Mouse (Mus musculus): ENCODE results near the gene 1700029I15Rik. TPM values are rescaled to one million over a fixed set of nuclear protein-coding genes. Genes with fewer than 3 reads are reported as not detected.
A peak's percentile ranks its signal among the peaks of the same experiment; 100 is the strongest.

1700029I15Rik gene
- polyA plus RNA-seq, 2 experiments: 0.85 to 1.1 TPM

- 47% methylated on average over 17 of the region's 17 CpGs for WGBS (ENCODE audit: insufficient replicate concordance)
- no peak overlapping the region; the same call in 1 of the 2 replicates for H3K27ac ChIP-seq
- ATAC-seq (ENCODE audit: insufficient read depth): no peak
- peak overlapping the region; percentile 61 to 74 for H3K4me3 ChIP-seq (ENCODE audit: insufficient read depth in 1 of 2, low read depth in 2 of 2, low read length in 2 of 2)
- H3K27me3 ChIP-seq (ENCODE audit: control insufficient read depth, insufficient read depth, low read length): no peaks in the 10 kb centered on the region
- H3K4me2 ChIP-seq (ENCODE audit: low read depth): peak overlapping the region; percentile 84
- peak; percentile 37 to 40 (median 37) for DNase-seq (ENCODE audit: low read depth in 3 of 3, low spot score in 3 of 3)
- no peaks in the 10 kb centered on the region for H3K9me3 ChIP-seq (ENCODE audit: control insufficient read depth, low read length)
- no peaks in the 10 kb centered on the region for H3K36me3 ChIP-seq (replicated peaks; ENCODE audit: control insufficient read depth, insufficient read depth, low read depth)
- peaks cover 28 to 50% of the 10 kb centered on the region in 2 experiments for H3K4me1 ChIP-seq (replicated peaks; ENCODE audit: control insufficient read depth in 2 of 2, insufficient read depth in 2 of 2, low read length in 1 of 2)
- TF ChIP-seq EP300 (IDR thresholded peaks at IDR 0.05; ENCODE audit: low read depth) (no peak), CTCF (IDR thresholded peaks at IDR 0.05; ENCODE audit: low read depth) (no peak)
- H3K9ac ChIP-seq (replicated peaks): peak overlapping the region; percentile 67
Observed at GRCm38 (mm10) chr2:92432299-92433295, 50.3 kb downstream of the 1700029I15Rik start.

GRCm38 (mm10) chr2:92433578-92434374 lies 51.4 kb downstream of the 1700029I15Rik start, which contains the start of gene Cry2:
Cry2 (minus strand) TSS chr2:92434043.
- peaks cover 30 to 50% of the 10 kb centered on the region in 2 experiments for H3K4me1 ChIP-seq (replicated peaks; ENCODE audit: control insufficient read depth in 2 of 2, insufficient read depth in 2 of 2, low read length in 1 of 2)

GRCm38 (mm10) chr2:92434375-92434745 lies 52.0 kb downstream of the 1700029I15Rik start:
- no peaks in the 10 kb centered on the region for H3K27me3 ChIP-seq (ENCODE audit: control insufficient read depth, insufficient read depth, low read length)
- peak overlapping the region; percentile 84 for H3K4me2 ChIP-seq (ENCODE audit: low read depth)
- H3K9me3 ChIP-seq (ENCODE audit: control insufficient read depth, low read length): no peaks in the 10 kb centered on the region
- no peak for DNase-seq (ENCODE audit: low read depth in 3 of 3, low spot score in 3 of 3)
- H3K4me3 ChIP-seq (ENCODE audit: insufficient read depth in 1 of 2, low read depth in 2 of 2, low read length in 2 of 2): peak overlapping the region; percentile 60 to 61
- H3K36me3 ChIP-seq (replicated peaks; ENCODE audit: control insufficient read depth, insufficient read depth, low read depth): no peaks in the 10 kb centered on the region
- H3K9ac ChIP-seq (replicated peaks): peak overlapping the region; percentile 54
- no peak overlapping the region for H3K27ac ChIP-seq
- 10% methylated on average over 12 of the region's 12 CpGs for WGBS (ENCODE audit: insufficient replicate concordance)
- no peak for TF ChIP-seq EP300 (IDR thresholded peaks at IDR 0.05; ENCODE audit: low read depth)
- no peak for TF ChIP-seq CTCF (IDR thresholded peaks at IDR 0.05; ENCODE audit: low read depth)
- H3K4me1 ChIP-seq (replicated peaks; ENCODE audit: control insufficient read depth in 2 of 2, insufficient read depth in 2 of 2, low read length in 1 of 2): peaks cover 30 to 49% of the 10 kb centered on the region in 2 experiments
- ATAC-seq (ENCODE audit: insufficient read depth): no peak

More at GRCm38 (mm10) chr2:92433578-92434374, 51.4 kb downstream of the 1700029I15Rik start, which contains the start of gene Cry2:
- WGBS (ENCODE audit: insufficient replicate concordance): under 1% methylated on average over 76 of the region's 76 CpGs
- no peaks in the 10 kb centered on the region for H3K27me3 ChIP-seq (ENCODE audit: control insufficient read depth, insufficient read depth, low read length)
- H3K27ac ChIP-seq: peak within 1 kb of the TSS; percentile 25
- peak within 1 kb of the TSS; percentile 61 to 74 for H3K4me3 ChIP-seq (ENCODE audit: insufficient read depth in 1 of 2, low read depth in 2 of 2, low read length in 2 of 2)
- H3K9ac ChIP-seq (replicated peaks): peak within 1 kb of the TSS; percentile 67
- TF ChIP-seq CTCF (IDR thresholded peaks at IDR 0.05; ENCODE audit: low read depth) (no peak), EP300 (IDR thresholded peaks at IDR 0.05; ENCODE audit: low read depth) (no peak)
- H3K4me2 ChIP-seq (ENCODE audit: low read depth): peak within 1 kb of the TSS; percentile 84
- H3K36me3 ChIP-seq (replicated peaks; ENCODE audit: control insufficient read depth, insufficient read depth, low read depth): no peaks in the 10 kb centered on the region
- DNase-seq (ENCODE audit: low read depth in 3 of 3, low spot score in 3 of 3): peak; percentile 96 to 97 (median 96)
- no peaks in the 10 kb centered on the region for H3K9me3 ChIP-seq (ENCODE audit: control insufficient read depth, low read length)
- ATAC-seq (ENCODE audit: insufficient read depth): peak; percentile 96

GRCm38 (mm10) chr2:92435023-92435422 lies 52.7 kb downstream of the 1700029I15Rik start:
- peak overlapping the region; percentile 84; the same call in 1 of the 2 replicates for H3K4me2 ChIP-seq (ENCODE audit: low read depth)
- H3K36me3 ChIP-seq (replicated peaks; ENCODE audit: control insufficient read depth, insufficient read depth, low read depth): no peaks in the 10 kb centered on the region
- peaks cover 30 to 43% of the 10 kb centered on the region in 2 experiments for H3K4me1 ChIP-seq (replicated peaks; ENCODE audit: control insufficient read depth in 2 of 2, insufficient read depth in 2 of 2, low read length in 1 of 2)
- 57% methylated on average over 6 of the region's 6 CpGs for WGBS (ENCODE audit: insufficient replicate concordance)
- ATAC-seq (ENCODE audit: insufficient read depth) (no peak), DNase-seq (ENCODE audit: low read depth in 3 of 3, low spot score in 3 of 3) (no peak)
- H3K27ac ChIP-seq: no peak overlapping the region
- H3K9me3 ChIP-seq (ENCODE audit: control insufficient read depth, low read length): no peaks in the 10 kb centered on the region
- no peak overlapping the region for H3K4me3 ChIP-seq (ENCODE audit: insufficient read depth in 1 of 2, low read depth in 2 of 2, low read length in 2 of 2)
- no peak overlapping the region for H3K9ac ChIP-seq (replicated peaks)
- H3K27me3 ChIP-seq (ENCODE audit: control insufficient read depth, insufficient read depth, low read length): no peaks in the 10 kb centered on the region
- no peak for TF ChIP-seq CTCF (IDR thresholded peaks at IDR 0.05; ENCODE audit: low read depth)
- TF ChIP-seq EP300 (IDR thresholded peaks at IDR 0.05; ENCODE audit: low read depth): no peak

Small RNAs within 50 kb of the gene (microRNA-seq; reads per million reads assigned to microRNA genes)
- not detected for gene Mir7000

Other genes starting within 250 kb of the 1700029I15Rik start
- gene Pex16, start 7.9 kb upstream of the 1700029I15Rik start, polyA plus RNA-seq (2012; rRNA removed): 14.8 and 15.5 TPM in 2 replicates
- 19.5 and 20.9 TPM in 2 replicates for gene Pex16, start 7.9 kb upstream of the 1700029I15Rik start, polyA plus RNA-seq (2014; fragmentation: Nextera tagmentation; extraction: Ambion mirVana)
- 3.1 and 3.2 TPM in 2 replicates for gene Large2, start 7.7 kb upstream of the 1700029I15Rik start, polyA plus RNA-seq (2012; rRNA removed)
- 1.9 and 2.3 TPM in 2 replicates for gene Large2, start 7.7 kb upstream of the 1700029I15Rik start, polyA plus RNA-seq (2014; fragmentation: Nextera tagmentation; extraction: Ambion mirVana)
- gene Mapk8ip1, start 18.7 kb downstream of the 1700029I15Rik start, polyA plus RNA-seq (2012; rRNA removed): 1.2 TPM in 2 replicates
- 0.43 and 0.62 TPM in 2 replicates for gene Mapk8ip1, start 18.7 kb downstream of the 1700029I15Rik start, polyA plus RNA-seq (2014; fragmentation: Nextera tagmentation; extraction: Ambion mirVana)
- 5.9 and 6.2 TPM in 2 replicates for gene Cry2, start 51.5 kb downstream of the 1700029I15Rik start, polyA plus RNA-seq (2012; rRNA removed)
- 6.0 and 7.2 TPM in 2 replicates for gene Cry2, start 51.5 kb downstream of the 1700029I15Rik start, polyA plus RNA-seq (2014; fragmentation: Nextera tagmentation; extraction: Ambion mirVana)
- 7.0 and 7.7 TPM in 2 replicates for gene Slc35c1, start 78.0 kb downstream of the 1700029I15Rik start, polyA plus RNA-seq (2012; rRNA removed)
- gene Slc35c1, start 78.0 kb downstream of the 1700029I15Rik start, polyA plus RNA-seq (2014; fragmentation: Nextera tagmentation; extraction: Ambion mirVana): 8.6 and 9.9 TPM in 2 replicates
- gene Chst1, start 217.2 kb downstream of the 1700029I15Rik start, polyA plus RNA-seq (2012; rRNA removed): 0.13 and 0.22 TPM in 2 replicates
- gene Chst1, start 217.2 kb downstream of the 1700029I15Rik start, polyA plus RNA-seq (2014; fragmentation: Nextera tagmentation; extraction: Ambion mirVana): not detected in 2 replicates

Data from liver, embryonic 14.5 days (tissue).